Mouse (Mus musculus) cortical plate, adult 2 months (tissue): ENCODE measurements around the gene Fosb.

ENCODE experiments used
- CTCF ChIP-seq: fragments of 200-500 bp; IDR thresholded peaks from 2 replicates; pipeline ENCODE4 v1.5.1; 2011; ENCODE audit warnings: mild to moderate bottlenecking, control low read depth, low read length; ENCODE audit not compliant: insufficient read depth; ENCODE audit errors: extremely low read depth
- POLR2A ChIP-seq: fragments of 200-500 bp; IDR thresholded peaks from 2 replicates; pipeline ENCODE4 v1.6.1; 2011; ENCODE audit warnings: mild to moderate bottlenecking, low read length, control low read depth; ENCODE audit not compliant: insufficient read depth; ENCODE audit errors: extremely low read depth

GRCm38 (mm10) chr7:19350221-19350620 lies 40.4 kb upstream of the Fosb start:
- TF ChIP-seq CTCF (no peak), POLR2A (no peak)
